Mouse (Mus musculus) bone marrow macrophage, adult 2 months (primary cell): ENCODE data around the gene Olfr522.
"Not testable (repeated sequence)": the region's sequence is repeated elsewhere in the genome, so short reads cannot be mapped to it uniquely, and the experiment has no call there.

Experiments used
- CTCF ChIP-seq: IDR thresholded peaks from 2 replicates; pipeline ENCODE4 v1.5.1; 2012; ENCODE audit warnings: low read depth, mild to moderate bottlenecking, low read length, moderate library complexity
- POLR2A ChIP-seq: IDR thresholded peaks from 2 replicates; pipeline ENCODE4 v1.6.1; 2012; ENCODE audit warnings: mild to moderate bottlenecking, low read depth, low read length, borderline replicate concordance

DNA sequence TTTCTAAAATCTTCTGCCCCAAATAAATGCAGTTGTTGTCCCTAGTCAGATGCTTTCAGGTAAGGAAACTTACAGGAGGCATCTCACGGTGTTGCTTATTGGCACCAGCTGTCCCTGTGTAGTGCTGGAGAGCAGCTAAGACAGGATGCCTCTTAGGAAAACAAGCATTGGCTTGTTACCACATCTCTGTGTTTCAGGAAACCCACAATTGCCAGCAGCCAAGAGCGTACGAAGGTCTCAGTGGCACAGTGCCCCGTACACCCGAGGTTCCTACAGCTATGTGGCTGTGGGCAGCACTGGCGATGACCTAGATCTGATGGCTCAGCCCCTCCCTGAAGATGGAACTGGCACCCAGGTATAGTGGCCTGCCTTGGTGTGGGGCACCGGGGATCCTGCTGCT, 32.4 kb downstream of the Olfr522 start:
- TF ChIP-seq POLR2A, CTCF: not testable (repeated sequence)
